Mouse (Mus musculus): ENCODE measurements at regions not wholly inside any gene's neighbourhood (a gene's known extent, or its start where the extent isn't known, plus 50 kb on each side); places are given as distances from the start of the nearest gene placed in this dataset.

- TF ChIP-seq POLR2A (IDR thresholded peaks at IDR 0.05; ENCODE audit: low read depth, low read length) (no peak), RAD21 (IDR thresholded peaks at IDR 0.05; ENCODE audit: low read depth, low read length) (no peak), BHLHE40 (IDR thresholded peaks at IDR 0.05; ENCODE audit: low read depth, low read length) (no peak), E2F4 (IDR thresholded peaks at IDR 0.05; ENCODE audit: insufficient replicate concordance, low read depth, low read length) (no peak), CHD2 (IDR thresholded peaks at IDR 0.05; ENCODE audit: low read length) (no peak), ZMIZ1 (IDR thresholded peaks at IDR 0.05; ENCODE audit: low read depth, low read length) (no peak)
- dilution Hi-C loops (cut with MboI; ENCODE audit: extremely low pct_ligation_motif_present, extremely low pct_unique_long_range_greater_than_20kb, low sequenced_read_pairs) = no loop called here
- no peaks in the 10 kb centered on the region for H3K36me3 ChIP-seq (replicated peaks in 1 of 2; ENCODE audit: control insufficient read depth in 1 of 2, insufficient read depth in 1 of 2, low read length in 1 of 2)
Measured at GRCm38 (mm10) chr10:12187669-12188342, 681.4 kb downstream of the Utrn start.

GRCm38 (mm10) chr10:12190435-12190834 lies 678.7 kb downstream of the Utrn start:
- no peak overlapping the region for H3K4me3 ChIP-seq (replicated peaks in 1 of 3; ENCODE audit: low read depth in 2 of 3, low read length in 2 of 3, poor library complexity in 1 of 3)
- no peak for DNase-seq (ENCODE audit: extremely low read depth)
- no peaks in the 10 kb centered on the region for H3K4me1 ChIP-seq (ENCODE audit: control insufficient read depth in 1 of 2, insufficient read depth in 2 of 2)
- no peak for TF ChIP-seq NRF1 (IDR thresholded peaks at IDR 0.05; ENCODE audit: low read depth, low read length)
- no peak for TF ChIP-seq EP300 (IDR thresholded peaks at IDR 0.05; ENCODE audit: low read length)
- TF ChIP-seq TBP (conservative IDR thresholded peaks at IDR 0.05; ENCODE audit: low read depth, low read length) = no peak
- no peak for TF ChIP-seq POLR2A (IDR thresholded peaks at IDR 0.05; ENCODE audit: low read depth, low read length)
- TF ChIP-seq MAZ (IDR thresholded peaks at IDR 0.05; ENCODE audit: low read depth, low read length) = no peak
- no peak for TF ChIP-seq JUN (IDR thresholded peaks at IDR 0.05; ENCODE audit: insufficient read depth, low read depth, low read length)
- no peak for TF ChIP-seq USF2 (conservative IDR thresholded peaks at IDR 0.05; ENCODE audit: low read depth, low read length)
- no peak for TF ChIP-seq USF1 (IDR thresholded peaks at IDR 0.05; ENCODE audit: low read depth, low read length)
- TF ChIP-seq E2F4 (IDR thresholded peaks at IDR 0.05; ENCODE audit: insufficient replicate concordance, low read depth, low read length) = no peak
- no peak overlapping the region for H3K27ac ChIP-seq (ENCODE audit: insufficient read depth, low read depth)
- in situ Hi-C loops (cut with MboI; ENCODE audit: low pct_ligation_motif_present, low pct_unique_long_range_greater_than_20kb, low sequenced_read_pairs) (no loop called here), dilution Hi-C loops (cut with MboI; ENCODE audit: extremely low pct_ligation_motif_present, extremely low pct_unique_long_range_greater_than_20kb, low sequenced_read_pairs) (no loop called here)
- no peak overlapping the region for H3K9ac ChIP-seq (ENCODE audit: insufficient read depth, low read depth)
- no peaks in the 10 kb centered on the region for H3K36me3 ChIP-seq (replicated peaks in 1 of 2; ENCODE audit: control insufficient read depth in 1 of 2, insufficient read depth in 1 of 2, low read length in 1 of 2)
- no peaks in the 10 kb centered on the region for H3K9me3 ChIP-seq (replicated peaks; ENCODE audit: low read length)
- H3K4me2 ChIP-seq (ENCODE audit: insufficient read depth, low read depth, poor library complexity, severe bottlenecking) = no peak overlapping the region
- H3K79me2 ChIP-seq (replicated peaks; ENCODE audit: control insufficient read depth, extremely low read depth, insufficient read depth, poor library complexity, severe bottlenecking) = no peaks in the 10 kb centered on the region
- no peaks in the 10 kb centered on the region for H3K27me3 ChIP-seq (replicated peaks)

More at GRCm38 (mm10) chr10:12187669-12188342, 681.4 kb downstream of the Utrn start:
- no peak overlapping the region for H3K4me3 ChIP-seq (replicated peaks in 1 of 3; ENCODE audit: low read depth in 2 of 3, low read length in 2 of 3, poor library complexity in 1 of 3)
- no peaks in the 10 kb centered on the region for H3K9me3 ChIP-seq (replicated peaks; ENCODE audit: low read length)
- no peak overlapping the region for H3K9ac ChIP-seq (ENCODE audit: insufficient read depth, low read depth)
- no peaks in the 10 kb centered on the region for H3K27me3 ChIP-seq (replicated peaks)
- no peak overlapping the region for H3K27ac ChIP-seq (ENCODE audit: insufficient read depth, low read depth)
- H3K4me1 ChIP-seq (ENCODE audit: control insufficient read depth in 1 of 2, insufficient read depth in 2 of 2) = no peaks in the 10 kb centered on the region
- no peak overlapping the region for H3K4me2 ChIP-seq (ENCODE audit: insufficient read depth, low read depth, poor library complexity, severe bottlenecking)
- no peaks in the 10 kb centered on the region for H3K79me2 ChIP-seq (replicated peaks; ENCODE audit: control insufficient read depth, extremely low read depth, insufficient read depth, poor library complexity, severe bottlenecking)
- DNase-seq (ENCODE audit: extremely low read depth) = no peak
- in situ Hi-C loops (cut with MboI; ENCODE audit: low pct_ligation_motif_present, low pct_unique_long_range_greater_than_20kb, low sequenced_read_pairs) = no loop called here

- Histone ChIP-seq H3K9ac (ENCODE audit: insufficient read depth, low read depth) (no peak overlapping the region), H3K27me3 (replicated peaks) (no peaks in the 10 kb centered on the region), H3K9me3 (replicated peaks; ENCODE audit: low read length) (no peaks in the 10 kb centered on the region), H3K36me3 (replicated peaks in 1 of 2; ENCODE audit: control insufficient read depth in 1 of 2, insufficient read depth in 1 of 2, low read length in 1 of 2) (no peaks in the 10 kb centered on the region), H3K4me1 (ENCODE audit: control insufficient read depth in 1 of 2, insufficient read depth in 2 of 2) (no peaks in the 10 kb centered on the region), H3K27ac (ENCODE audit: insufficient read depth, low read depth) (no peak overlapping the region), H3K79me2 (replicated peaks; ENCODE audit: control insufficient read depth, extremely low read depth, insufficient read depth, poor library complexity, severe bottlenecking) (no peaks in the 10 kb centered on the region), H3K4me2 (ENCODE audit: insufficient read depth, low read depth, poor library complexity, severe bottlenecking) (no peak overlapping the region), H3K4me3 (replicated peaks in 1 of 3; ENCODE audit: low read depth in 2 of 3, low read length in 2 of 3, poor library complexity in 1 of 3) (no peak overlapping the region)
- in situ Hi-C loops (cut with MboI; ENCODE audit: low pct_ligation_motif_present, low pct_unique_long_range_greater_than_20kb, low sequenced_read_pairs) (no loop called here), dilution Hi-C loops (cut with MboI; ENCODE audit: extremely low pct_ligation_motif_present, extremely low pct_unique_long_range_greater_than_20kb, low sequenced_read_pairs) (no loop called here)
- no peak for TF ChIP-seq POLR2AphosphoS2 (IDR thresholded peaks at IDR 0.05; ENCODE audit: low read depth, low read length)
- TF ChIP-seq TCF12 (IDR thresholded peaks at IDR 0.05; ENCODE audit: low read depth, low read length) = no peak
- TF ChIP-seq MAX (IDR thresholded peaks at IDR 0.05; ENCODE audit: low read length) = no peak
- TF ChIP-seq NELFE (IDR thresholded peaks at IDR 0.05; ENCODE audit: low read depth, low read length) = no peak
- no peak for TF ChIP-seq ZC3H11A (IDR thresholded peaks at IDR 0.05; ENCODE audit: low read depth, low read length)
- DNase-seq (ENCODE audit: extremely low read depth) = no peak
Measured at GRCm38 (mm10) chr10:12207301-12207700, 661.9 kb downstream of the Utrn start.

Measured in CH12.LX (cell line).